Mouse (Mus musculus): ENCODE results near the gene Htr6.
A peak's percentile ranks its signal among the peaks of the same experiment; 100 is the strongest.

Htr6 gene

DNA sequence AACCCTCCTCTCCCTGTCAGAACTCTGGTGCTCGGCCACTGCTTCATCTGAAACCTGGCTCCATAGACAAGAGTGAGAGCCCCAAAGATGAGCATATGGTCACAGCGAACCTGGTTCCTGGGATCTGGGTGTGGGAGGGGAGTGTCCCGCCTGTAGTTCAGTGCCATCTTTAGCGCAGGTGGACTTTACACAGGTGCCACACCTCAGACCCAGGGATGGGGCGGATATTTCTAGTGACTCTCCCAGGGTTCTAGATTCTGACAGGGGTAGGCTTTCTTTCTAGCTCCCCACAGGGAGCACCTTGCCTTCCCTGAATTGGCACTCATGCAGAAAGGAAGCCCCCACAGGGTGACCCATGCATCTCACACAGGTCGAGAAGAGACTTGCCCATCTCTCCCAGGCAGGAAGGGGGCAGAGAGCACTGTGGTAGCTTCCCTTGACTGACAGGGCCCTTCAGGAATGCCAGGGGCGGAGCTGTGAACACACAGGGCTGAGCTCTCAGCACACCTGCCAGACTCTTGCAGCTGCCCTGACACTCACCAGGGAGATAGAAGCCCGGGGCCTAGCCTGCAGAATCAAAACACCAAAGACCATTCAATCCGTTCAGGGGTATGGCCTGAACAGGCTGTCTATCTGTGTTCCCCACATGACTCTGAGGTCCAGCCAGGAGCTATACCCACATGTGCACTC lies 13.8 kb upstream of the Htr6 start:
- no peak for DNase-seq (ENCODE audit: low spot score)

DNA sequence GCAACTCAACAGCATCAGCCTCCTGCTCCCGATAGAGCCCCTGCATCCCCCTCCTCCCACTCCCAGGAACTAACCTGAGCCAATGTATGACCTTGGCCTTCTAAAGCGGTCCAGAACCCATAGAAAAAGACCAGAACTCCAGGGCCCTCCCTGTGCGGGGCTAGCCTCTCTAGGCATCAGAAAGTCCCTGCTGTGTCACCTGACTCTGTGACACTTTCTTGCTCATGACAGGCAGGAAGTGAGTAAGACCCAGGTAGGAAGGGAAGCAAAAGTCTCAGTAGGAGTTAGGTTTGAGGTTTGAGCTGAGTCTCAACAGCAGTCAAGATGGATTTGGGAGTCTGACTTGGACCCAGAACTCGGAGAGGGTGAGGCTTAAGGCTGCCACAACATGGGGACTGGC lies 11.6 kb upstream of the Htr6 start:
- DNase-seq (ENCODE audit: low spot score), result no peak

DNA sequence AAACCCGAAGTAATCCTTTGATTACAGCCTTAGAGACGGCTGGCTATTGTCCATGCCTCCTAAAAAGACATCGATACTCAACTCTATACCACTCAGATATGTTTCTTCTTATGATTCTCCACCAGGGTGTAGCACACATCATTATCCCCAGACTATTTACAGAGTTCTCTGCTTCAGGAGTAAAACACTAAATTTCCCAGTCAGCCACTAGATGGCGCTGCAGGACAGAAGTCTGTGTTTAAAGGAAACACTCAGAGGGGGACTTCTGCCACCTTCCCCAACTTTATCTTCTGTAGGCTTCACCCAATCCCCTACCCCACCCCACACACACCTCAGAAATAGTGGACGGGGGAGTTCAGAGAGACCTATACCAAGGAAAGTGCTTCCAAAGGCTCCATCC lies 10.7 kb upstream of the Htr6 start:
- DNase-seq (ENCODE audit: low spot score), result peak; percentile 94

DNA sequence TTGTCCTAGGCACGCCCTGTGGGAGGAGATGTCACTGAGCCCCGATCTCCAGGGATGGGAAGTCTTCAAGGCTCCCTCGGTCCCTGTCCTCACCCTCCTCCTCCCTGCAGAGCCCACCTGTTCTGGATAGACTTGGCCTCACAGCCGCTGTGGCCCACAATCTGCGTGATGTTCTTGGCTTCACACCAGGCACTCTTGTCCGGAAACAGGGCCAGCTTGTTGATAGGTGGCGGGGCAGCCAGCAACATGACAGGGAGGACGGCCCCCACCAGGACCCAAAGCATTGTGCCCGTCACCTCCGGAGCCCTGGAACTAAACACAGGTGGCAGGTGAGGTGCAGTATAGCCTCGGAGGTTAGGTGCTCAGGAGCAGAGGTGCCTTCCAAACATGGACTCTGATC lies 10.0 kb upstream of the Htr6 start:
- no peak for DNase-seq (ENCODE audit: low spot score)

DNA sequence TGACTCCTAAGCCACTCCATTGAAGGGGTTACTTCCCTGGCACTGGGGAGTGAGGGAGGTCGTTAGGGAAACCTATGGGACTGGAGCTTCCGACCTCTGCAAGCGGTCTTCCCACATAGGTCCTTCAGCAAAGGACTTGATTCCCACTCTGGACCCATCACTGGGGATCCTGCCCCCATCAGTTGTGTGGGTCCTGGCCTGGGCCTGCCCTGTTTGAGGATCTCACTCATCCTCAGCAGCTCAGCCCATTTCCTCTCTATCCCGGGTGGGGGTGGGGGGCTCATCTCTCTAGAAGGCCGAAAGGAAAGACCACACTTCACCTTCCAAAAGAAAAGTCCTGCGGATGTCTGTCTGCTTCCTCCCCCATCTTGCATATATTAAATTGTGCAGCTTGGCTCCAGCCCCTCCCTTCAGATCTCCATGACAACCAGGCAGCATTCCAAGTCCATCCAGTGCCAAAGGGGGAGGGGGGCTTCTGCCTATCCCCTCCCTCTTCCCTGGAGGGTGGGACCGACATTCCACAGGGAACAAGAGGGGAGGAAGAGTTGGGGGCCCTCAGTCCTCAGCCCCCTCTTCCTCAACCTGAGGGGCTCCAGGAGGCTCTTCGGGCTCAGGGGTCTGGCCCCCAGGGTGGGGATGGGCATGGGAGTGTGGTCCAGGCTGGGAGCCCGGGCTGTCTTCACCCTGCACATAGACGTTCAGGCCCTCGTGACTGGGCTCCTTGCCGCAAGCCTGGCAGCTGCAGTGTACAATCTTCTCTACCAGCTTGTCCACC lies 7.6 kb upstream of the Htr6 start:
- DNase-seq (ENCODE audit: low spot score), result peak; percentile 71

DNA sequence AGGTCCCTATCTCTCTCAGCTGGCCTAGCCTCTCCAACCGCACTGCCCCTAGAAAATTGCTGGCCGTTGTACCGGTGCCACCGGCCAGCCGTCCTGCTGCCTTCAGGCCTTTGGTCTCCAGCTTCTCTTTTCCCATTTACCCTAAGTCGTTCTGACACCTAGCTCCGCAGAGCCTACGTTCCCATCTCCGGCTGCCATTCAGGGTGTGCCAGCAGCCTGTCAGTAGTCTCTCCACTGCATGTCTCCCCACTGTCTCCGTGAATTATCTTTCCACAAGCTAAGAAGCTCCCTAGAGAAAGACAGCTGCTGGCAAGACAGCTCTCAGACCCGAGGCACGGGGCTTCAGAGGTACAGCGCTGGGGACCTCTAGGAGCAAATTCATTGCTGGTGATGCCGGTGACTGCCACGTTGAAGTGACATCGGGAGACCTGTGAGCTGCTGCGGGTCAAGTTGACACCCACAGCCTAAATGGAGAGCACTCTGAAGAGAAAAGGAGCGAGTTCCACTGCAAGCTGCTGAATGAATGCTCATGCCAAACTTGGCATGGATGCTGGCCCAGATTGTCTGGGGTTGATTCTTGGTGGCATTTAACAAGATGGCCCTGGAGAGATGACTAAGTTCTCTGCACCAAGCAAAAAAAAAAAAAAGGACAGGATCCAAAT lies 6.0 kb upstream of the Htr6 start:
- DNase-seq (ENCODE audit: low spot score), result no peak

DNA sequence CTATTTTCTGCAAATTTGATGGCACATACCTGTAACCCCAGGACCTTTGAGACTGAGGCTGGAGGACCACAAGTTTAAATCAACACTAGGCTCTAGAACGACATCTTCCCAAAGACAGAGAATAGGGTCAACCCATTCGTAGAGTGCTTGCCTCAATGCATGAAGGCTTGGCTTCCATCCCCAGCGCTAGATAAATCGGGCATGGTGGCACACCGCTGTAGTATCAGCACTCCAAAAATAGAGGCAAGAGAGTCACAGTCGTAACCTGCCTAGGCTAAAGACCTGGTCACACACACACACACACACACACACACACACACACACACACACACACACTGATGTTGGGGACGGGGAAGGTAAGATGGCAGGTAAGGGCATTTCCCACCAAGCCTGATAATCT lies 4.9 kb upstream of the Htr6 start:
- no peak for DNase-seq (ENCODE audit: low spot score)

DNA sequence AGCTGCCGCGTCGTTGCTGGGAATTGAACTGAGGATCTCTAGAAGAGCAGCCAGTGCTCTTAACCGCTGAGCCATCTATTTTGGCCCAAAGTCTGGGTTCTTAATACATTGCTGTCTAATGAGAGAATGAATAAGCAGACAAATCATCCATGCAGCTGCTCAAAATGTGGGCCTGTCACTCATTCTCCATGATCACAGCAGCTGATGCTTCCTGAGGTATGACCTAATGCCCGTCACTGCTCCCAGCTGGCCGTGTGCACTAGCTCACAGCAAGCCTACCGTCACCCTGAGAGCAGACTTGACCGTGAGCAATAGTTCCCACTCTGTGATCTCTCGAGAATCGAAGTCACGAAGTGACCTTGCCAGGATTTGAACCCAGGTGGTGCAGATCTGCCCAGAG lies 4.1 kb upstream of the Htr6 start:
- DNase-seq (ENCODE audit: low spot score), result no peak

DNA sequence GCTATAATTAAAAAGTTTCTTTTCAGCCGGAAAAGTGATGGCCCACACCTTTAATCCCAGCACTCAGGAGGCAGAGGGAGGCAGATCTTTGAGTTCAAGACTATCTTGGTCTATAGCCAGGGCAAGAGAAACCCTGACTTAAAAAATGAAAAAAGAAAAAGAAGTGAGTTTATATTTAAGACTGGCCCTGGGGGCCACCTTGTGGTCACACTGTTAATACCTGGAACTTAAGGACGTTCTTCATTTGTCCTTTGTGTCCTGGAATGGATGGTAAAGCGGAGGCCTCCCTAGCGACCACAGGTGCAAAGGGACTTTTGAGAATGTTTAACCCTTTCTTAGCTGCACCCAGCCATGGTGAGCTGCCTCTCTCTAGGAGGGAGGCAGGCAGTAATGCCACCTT lies 3.4 kb upstream of the Htr6 start:
- peak; percentile 62 for DNase-seq (ENCODE audit: low spot score)

DNA sequence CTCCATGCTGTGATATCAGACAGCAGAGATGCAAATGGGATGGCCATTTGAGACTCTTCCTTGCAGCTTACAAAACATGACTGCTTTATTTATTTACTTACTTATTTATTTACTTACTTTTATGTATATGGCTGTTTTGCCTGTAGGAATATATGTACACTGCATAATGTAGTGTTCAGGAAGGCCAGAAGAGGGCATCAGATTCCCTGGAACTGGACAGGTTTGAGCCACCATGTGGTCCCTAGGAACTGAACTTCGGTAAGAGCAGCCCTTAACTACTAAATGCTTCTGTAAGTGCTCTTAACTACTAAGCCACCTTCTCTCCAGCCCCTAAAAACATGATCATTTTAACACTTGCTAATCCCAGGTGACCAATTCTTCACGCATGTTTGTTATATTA lies 2.9 kb upstream of the Htr6 start:
- peak; percentile 69 for DNase-seq (ENCODE audit: low spot score)

DNA sequence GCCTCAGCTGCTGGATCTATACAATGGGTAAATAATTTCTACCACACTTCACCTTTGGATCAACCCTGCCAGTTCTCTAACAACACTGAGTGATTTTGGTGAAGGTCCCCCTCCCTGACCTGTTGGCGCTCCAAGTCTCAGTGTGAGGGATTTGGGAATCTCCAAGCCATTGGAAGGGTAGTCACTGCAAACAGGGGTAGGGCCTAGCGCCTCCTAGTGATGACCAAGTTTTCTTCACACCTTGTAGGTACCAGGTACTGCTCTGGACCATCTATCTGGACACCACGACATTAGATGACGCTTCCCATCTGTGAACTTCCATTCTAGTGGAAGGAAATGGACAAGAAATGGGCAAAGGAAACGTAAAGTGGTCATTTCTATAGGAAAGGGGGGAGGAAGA lies 545 bp upstream of the Htr6 start:
- DNase-seq (ENCODE audit: low spot score), result no peak

DNA sequence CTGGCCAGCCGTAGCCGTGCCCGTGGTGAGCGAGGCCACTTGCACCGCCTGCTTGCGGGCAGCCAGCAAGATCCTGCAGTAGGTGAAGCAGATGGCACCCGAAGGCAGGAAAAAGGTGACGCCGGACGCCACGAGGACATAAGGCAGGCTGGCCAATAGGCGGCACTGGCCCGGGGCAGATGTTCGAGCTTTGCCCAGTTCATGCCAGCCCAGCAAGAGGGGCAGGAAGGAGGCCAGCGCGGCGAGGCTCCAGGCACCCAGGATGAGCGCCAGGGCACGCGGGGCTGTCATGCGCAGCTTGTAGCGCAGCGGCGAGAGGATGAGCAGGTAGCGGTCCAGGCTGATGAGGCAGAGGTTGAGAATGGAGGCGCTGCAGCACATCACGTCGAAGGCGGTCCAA lies 1.3 kb downstream of the Htr6 start:
- no peak for DNase-seq (ENCODE audit: low spot score)

DNA sequence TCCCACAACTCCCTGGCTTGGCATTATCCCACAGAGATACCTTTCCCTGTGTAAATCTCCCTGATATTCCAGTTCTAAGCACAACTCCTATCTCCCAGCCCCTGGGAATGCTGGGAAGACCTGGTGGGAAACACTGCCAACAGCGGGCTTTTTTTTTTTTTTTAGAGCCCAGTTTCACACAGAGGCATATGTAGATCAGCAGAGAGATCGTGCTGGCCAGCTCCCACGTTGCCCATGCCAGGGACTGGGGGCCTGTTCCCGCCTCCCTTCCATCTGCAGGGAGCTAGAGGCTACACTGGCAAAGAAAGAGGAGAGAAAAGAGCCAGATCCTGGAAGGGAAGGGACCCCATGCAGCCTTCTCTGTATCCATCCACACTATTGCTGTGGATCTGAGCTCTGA lies 7.1 kb downstream of the Htr6 start:
- no peak for DNase-seq (ENCODE audit: low spot score)

DNA sequence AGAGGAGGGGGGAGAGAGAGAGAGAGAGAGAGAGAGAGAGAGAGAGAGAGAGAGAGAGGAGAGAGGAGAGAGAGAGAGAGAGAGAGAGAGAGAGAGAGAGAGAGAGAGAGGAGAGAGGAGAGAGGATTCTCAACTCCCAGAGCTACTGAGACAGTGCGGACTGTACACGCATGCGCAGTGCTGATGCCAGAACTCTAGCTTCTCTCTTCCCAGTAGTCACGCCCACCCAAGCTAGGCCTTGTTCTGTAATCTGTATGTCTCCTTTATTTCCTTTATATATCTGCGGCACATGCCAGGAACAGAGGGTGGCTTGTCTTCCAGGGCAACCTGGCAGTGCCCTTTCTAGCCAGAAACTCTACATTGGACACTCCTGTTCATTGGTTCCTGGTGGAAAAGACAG lies 10.5 kb downstream of the Htr6 start:
- no peak for DNase-seq (ENCODE audit: low spot score)

DNA sequence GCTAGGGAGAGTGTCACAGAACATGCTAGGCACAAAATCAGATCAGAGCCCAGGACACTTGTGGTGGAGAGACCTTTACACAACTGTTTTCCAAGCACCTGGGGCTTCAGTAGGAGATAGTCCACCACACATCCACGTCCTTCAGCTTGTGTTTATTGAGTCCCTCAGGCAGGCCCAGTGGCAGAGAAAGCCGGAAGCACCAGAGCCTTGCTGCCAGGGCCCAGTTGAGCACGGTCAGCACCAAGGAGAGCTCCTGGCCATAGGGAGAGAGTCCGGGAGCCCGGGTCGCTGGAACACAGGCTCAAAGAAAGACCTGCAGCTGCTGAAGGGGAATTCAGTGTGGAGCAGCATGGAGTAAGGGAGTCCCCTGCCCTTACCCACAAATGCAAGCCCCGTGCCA lies 15.8 kb downstream of the Htr6 start:
- peak; percentile 81 for DNase-seq (ENCODE audit: low spot score)

DNA sequence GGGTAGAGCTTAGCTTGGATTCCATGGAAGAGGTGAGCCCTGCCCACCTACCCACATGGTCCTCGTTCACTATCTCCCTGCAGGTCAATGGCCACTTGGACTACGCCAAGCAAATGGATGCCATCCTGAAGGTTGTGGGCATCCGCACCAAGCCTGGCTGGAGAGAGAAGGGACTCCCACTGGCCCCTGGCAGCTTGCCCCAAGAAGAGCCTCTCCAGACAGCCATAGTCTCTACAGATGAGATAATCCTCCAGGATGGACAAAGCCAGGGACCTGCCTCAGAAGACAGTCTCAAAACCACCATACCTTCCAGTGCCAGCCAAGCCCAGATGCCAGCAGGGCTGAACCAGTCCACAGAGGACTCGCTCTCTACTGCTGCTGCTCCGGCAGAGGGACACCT lies 17.3 kb downstream of the Htr6 start:
- no peak for DNase-seq (ENCODE audit: low spot score)

DNA sequence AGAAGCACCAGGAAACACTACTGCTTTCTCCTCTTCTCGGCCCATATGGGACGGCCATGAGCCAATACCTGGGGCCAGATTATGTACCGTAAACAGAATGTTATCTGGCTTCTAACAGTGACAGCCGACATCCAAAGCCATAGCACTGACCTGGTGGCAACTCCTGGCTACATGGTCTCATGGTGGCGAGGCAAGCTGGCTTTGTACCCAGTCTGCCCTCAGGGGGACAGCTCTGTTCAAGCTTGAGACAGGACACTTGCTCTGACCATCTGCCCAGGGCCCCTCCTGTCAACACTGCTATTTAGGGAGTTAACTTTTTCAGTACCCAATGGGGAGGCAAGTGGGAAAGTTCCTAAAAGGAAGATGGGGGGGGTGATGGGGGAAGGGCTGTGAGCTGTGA lies 18.1 kb downstream of the Htr6 start:
- no peak for DNase-seq (ENCODE audit: low spot score)

DNA sequence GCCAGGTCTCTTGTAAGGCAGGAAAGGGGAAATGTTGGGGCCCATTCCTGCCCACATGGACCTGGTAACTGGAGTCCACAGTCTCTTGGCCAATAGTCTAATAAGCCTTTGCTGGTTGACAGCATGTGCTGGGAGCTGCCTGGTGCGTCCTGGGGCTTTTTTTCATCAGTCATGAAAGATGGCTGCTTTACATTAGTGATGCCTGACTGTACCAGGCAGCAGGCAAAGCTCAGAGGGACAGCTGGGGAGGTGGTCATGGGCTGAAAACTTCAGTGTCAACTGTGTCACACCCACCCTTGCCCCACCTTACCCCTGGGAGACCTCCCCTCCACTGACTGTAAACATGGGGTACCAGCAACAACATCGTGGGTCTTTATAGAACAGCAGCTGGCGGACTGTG lies 19.6 kb downstream of the Htr6 start:
- DNase-seq (ENCODE audit: low spot score), result no peak

DNA sequence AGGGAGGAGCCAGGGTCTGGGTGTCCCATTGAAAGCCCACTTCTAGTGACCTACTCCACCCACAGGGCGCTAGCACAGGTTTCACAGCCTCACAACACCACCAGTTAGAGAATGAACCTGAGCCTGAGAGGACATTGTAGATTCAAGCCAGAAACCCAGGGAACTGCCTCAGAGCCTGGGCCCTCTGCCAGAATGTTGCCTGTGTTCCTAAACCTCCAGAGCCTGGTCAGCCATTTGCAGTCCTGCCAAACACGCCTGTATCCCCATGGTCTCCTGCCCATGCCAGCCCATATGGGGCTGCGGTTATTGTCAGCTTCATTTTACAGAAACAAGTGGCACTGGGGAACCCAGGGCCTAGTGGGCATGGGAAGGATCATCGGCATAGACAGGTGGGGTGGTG lies 20.0 kb downstream of the Htr6 start:
- no peak for DNase-seq (ENCODE audit: low spot score)

DNA sequence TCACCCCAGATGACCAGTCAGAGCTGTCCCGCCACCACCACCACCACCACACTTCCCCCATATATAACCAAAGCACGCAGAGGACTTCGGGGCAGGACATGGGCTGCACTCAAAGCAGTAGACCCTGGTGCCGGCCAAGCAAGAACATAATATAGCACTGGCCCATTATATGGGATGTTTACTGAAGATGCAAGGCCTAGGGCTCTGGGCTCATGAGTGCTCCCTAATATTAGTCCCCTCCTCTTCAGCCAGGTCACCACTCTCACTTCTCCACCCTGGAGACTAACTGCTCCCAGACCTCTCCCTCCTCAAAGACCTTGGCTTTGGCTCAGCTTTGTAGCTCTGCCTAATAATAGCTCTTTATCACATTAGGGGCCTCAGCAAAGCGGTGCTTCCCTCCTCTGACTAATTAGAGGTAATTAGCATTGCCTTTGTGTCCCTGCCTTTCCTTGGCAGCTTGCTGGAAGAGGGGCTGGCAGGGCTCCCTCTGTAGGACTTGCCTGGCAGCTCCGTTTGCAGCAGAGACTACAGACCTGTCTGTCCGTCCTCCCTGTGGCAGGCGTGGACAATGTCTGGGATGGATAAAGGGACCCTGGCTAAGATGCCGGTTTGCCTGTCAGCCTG lies 21.0 kb downstream of the Htr6 start:
- no peak for DNase-seq (ENCODE audit: low spot score)

DNA sequence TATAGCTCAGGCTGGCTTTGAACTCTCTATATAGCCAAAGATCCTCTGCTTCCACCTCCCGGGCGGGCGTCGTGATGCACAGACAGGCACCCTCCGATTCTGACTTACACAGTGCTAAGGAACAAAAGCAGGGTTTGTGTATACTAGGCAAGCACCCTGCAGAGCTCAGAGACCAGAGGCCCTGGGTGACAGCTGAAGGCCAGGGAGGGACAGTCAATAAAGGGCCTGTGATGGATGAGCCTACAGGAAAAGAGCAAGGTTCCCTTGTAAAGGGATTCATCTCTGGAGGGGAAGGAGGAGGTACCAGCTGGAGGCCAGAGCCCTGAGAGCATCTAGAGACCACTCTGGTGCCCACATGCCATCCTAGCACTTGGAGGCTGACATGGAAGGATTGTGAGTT lies 22.0 kb downstream of the Htr6 start:
- DNase-seq (ENCODE audit: low spot score), result no peak

DNA sequence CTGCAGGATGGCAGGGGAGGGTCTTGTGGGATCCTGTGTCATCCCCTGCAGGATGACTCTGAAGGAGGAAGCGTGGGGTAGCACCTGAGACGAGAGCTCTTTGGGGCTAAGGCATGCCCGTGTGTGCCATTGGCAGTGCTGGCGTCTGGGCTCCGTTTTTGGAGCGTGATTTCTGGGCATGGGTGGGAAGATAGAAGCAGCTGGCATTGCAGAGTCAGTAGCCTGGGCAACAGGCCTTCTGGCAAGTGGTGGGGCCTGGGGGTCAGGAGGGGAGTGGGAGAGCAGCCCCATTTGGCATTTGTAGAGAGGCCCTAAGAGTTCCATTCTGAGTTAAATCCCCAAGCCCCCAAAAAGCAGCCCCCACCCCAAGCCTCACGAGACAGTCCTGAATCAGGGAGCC lies 22.6 kb downstream of the Htr6 start:
- DNase-seq (ENCODE audit: low spot score), result no peak

DNA sequence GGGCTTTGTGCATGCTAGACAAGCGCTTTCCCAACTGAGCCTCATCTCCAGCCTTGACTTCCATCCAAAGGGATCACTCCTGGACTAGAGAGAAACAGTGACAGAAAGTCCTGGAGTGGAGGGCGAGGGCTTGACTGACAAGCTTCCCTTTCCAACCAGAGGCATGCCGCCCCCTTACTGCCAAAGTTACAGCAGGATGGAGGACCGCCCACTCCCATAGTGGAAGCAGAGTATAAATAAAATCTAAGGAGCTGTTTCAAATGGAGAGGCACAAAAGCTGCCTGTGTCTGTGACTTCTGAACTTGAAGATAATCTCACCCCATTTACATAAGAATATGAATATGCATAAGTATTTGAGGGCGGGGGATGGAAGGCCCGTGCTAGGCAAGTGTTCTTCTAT lies 26.9 kb downstream of the Htr6 start:
- DNase-seq (ENCODE audit: low spot score), result no peak

Measured in embryo, embryonic 10.5 days (tissue).